Mouse (Mus musculus) heart, embryonic 16.5 days (tissue): ENCODE measurements at regions not wholly inside any gene's neighbourhood (a gene's known extent, or its start where the extent isn't known, plus 50 kb on each side); places are given as distances from the start of the nearest gene placed in this dataset.

Experiments used
- ATAC-seq: fragments of 200-750 bp; cut with Nextera tagmentation; replicated peaks from 2 replicates; pipeline ENCODE4 v1.8.0; 2017; ENCODE audit warnings: moderate number of reproducible peaks; ENCODE audit not compliant: insufficient read depth, low FRiP score; ENCODE audit errors: extremely low read depth
- H3K27ac ChIP-seq: fragments of 300-500 bp; sonication (generic); 2 replicates; pipeline ENCODE4 v1.5.1; 2014; ENCODE audit warnings: mild to moderate bottlenecking, low read length, control low read depth, moderate library complexity
- H3K27me3 ChIP-seq: fragments of 300-500 bp; sonication (generic); 2 replicates; pipeline ENCODE4 v1.6.1; 2014; ENCODE audit warnings: low read length, mixed read lengths; ENCODE audit not compliant: control insufficient read depth, insufficient read depth
- H3K36me3 ChIP-seq: fragments of 300-500 bp; sonication (generic); 2 replicates; pipeline ENCODE4 v1.6.1; 2014; ENCODE audit not compliant: control insufficient read depth, insufficient read depth
- H3K4me1 ChIP-seq: fragments of 300-500 bp; sonication (generic); 2 replicates; pipeline ENCODE4 v1.6.1; 2014; ENCODE audit warnings: low read length, mixed read lengths; ENCODE audit not compliant: control insufficient read depth, insufficient read depth
- H3K4me2 ChIP-seq: fragments of 300-500 bp; sonication (generic); 2 replicates; pipeline ENCODE4 v1.6.1; 2014; ENCODE audit warnings: low read depth, mild to moderate bottlenecking, control low read depth, low read length
- H3K4me3 ChIP-seq: fragments of 300-500 bp; sonication (generic); 2 replicates; pipeline ENCODE4 v1.5.1; 2014; ENCODE audit warnings: mild to moderate bottlenecking, control low read depth, low read length
- H3K9ac ChIP-seq: fragments of 300-500 bp; sonication (generic); 2 replicates; pipeline ENCODE4 v1.6.1; 2014; ENCODE audit warnings: low read length, control low read depth
- H3K9me3 ChIP-seq: fragments of 300-500 bp; sonication (generic); replicated peaks from 2 replicates; pipeline ENCODE4 v1.6.1; 2016; ENCODE audit warnings: low read length; ENCODE audit not compliant: control insufficient read depth
- WGBS: fragments of 180-500 bp; shearing (Covaris S2); extraction: QIAGEN DNeasy Blood & Tissue Kit; methylation state at CpG from one replicate; pipeline ENCODE4 v1.1.7; 2014; 5-methylcytosine and 5-hydroxymethylcytosine counted together

DNA sequence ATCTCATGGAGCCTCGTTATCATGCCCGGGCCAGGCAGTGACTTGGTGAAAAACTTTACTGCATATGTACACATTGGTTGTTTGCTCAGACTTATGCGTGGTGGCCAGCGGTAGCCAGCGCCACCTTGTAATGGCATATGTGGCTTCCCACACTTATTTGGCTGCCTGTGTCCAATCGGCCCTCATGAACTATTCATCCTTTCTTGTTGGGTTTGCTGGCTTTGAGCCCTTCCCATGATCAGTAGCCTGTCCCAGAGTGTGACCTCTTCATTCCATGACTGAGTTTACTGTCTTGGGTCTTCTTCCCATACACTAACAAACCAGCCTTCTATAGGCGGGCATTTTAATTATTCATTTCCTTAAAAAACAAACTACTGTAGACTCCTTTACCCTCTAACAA lies 361.9 kb downstream of the Etnk1 start:
- Histone ChIP-seq H3K9ac (no peak overlapping the region), H3K27me3 (no peaks in the 10 kb centered on the region), H3K4me1 (peaks cover 4% of the 10 kb centered on the region; the same call in 1 of the 2 replicates), H3K36me3 (no peaks in the 10 kb centered on the region), H3K4me2 (no peak overlapping the region), H3K4me3 (no peak overlapping the region), H3K9me3 (peaks cover 4% of the 10 kb centered on the region; the same call in 1 of the 2 replicates), H3K27ac (no peak overlapping the region)
- WGBS: 84% methylated on average over 7 of the region's 7 CpGs
- ATAC-seq: no peak

DNA sequence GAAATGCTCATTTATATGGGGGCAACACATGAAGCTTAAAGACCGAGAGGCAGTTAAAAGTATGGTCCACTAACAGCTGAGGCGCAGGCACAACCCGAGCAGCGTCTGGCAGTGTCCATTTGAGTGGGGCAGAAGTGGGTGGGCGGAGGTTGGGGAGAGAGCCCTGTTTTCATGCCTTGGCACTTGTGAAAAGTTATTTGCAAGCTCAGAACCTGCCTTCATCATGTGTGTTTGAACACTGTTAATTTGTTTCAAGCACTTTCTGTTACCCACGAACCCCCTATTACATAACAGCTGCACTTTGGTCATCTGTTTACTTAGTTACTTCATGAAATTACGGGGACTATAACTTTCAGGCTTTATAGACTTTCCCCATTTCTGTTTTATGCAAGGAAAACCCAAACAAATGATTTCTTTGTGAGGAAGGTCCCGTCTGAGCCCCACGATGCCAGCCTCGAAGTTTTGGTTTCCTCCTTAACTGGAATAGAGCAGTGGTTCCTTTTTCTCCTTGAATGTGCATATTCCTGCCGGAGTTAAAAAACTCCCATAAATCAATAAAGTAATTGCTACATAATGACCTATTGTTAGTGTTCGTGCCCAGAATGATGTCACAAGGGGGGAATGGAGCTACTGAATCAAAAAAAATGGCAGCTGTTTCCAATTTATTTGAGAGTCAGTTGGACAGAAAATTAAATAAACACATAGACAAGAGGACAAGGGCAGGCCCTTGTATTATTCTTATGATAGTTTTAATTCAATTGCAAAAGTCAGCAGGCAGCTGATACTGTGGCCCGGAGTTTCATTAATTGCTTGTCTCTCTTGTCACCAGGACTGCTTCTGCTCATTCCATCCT lies 363.6 kb downstream of the Etnk1 start:
- Histone ChIP-seq H3K4me3 (no peak overlapping the region), H3K27ac (no peak overlapping the region), H3K27me3 (no peaks in the 10 kb centered on the region), H3K36me3 (no peaks in the 10 kb centered on the region), H3K9ac (no peak overlapping the region), H3K4me1 (peaks cover 4% of the 10 kb centered on the region; the same call in 1 of the 2 replicates), H3K4me2 (no peak overlapping the region), H3K9me3 (peaks cover 4% of the 10 kb centered on the region; the same call in 1 of the 2 replicates)
- 65% methylated on average over 13 of the region's 13 CpGs for WGBS
- no peak for ATAC-seq

DNA sequence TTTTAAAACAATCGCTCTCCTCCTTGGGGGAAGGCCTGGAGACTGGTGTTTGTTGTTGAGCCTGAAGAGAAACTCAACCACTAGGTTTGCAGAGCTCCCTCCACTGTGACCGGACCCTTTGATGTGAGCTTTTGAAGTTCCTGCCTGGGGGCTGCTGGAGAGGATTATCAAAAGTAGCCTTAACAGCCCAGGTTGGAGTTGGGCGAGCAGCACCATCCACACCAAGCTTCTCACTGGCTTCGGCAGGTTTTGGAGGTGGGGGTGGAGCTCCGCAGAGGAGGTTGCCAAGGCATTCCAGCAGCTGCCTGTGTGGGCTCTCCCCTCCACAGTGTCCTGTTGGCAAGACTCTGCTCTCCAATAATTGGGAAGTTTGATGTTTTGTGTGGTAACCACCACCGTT lies 364.5 kb downstream of the Etnk1 start:
- H3K9ac ChIP-seq: no peak overlapping the region
- H3K27ac ChIP-seq: no peak overlapping the region
- no peak overlapping the region for H3K4me3 ChIP-seq
- WGBS: 31% methylated on average over 6 of the region's 6 CpGs
- no peaks in the 10 kb centered on the region for H3K27me3 ChIP-seq
- H3K4me2 ChIP-seq: no peak overlapping the region
- H3K9me3 ChIP-seq: peaks cover 1% of the 10 kb centered on the region; the same call in 1 of the 2 replicates
- no peak for ATAC-seq
- peaks cover 4% of the 10 kb centered on the region; the same call in 1 of the 2 replicates for H3K4me1 ChIP-seq
- no peaks in the 10 kb centered on the region for H3K36me3 ChIP-seq

DNA sequence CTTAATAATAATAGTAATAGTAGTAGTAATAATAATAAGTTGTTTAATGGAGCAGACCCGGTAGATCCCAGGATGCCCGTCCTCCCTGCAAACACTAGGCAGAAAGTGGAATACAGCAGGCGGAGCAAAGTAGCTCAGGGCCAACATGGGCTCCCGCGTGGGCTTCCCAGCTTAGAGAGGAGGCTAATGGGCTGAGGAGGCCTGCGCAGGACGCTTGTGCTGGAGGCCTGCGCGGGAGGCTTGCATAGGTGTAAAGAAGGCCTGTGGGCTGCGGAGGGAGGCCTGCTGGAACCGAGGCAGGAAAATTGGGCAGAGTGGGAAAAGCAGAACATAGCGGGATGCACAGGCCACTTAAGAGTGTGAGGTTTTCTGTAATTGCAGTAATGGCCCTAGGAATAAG lies 365.4 kb downstream of the Etnk1 start:
- Histone ChIP-seq H3K4me1 (peaks cover 4% of the 10 kb centered on the region; the same call in 1 of the 2 replicates), H3K9ac (no peak overlapping the region), H3K4me3 (no peak overlapping the region), H3K27ac (no peak overlapping the region), H3K9me3 (no peaks in the 10 kb centered on the region), H3K36me3 (no peaks in the 10 kb centered on the region), H3K27me3 (no peaks in the 10 kb centered on the region), H3K4me2 (no peak overlapping the region)
- ATAC-seq: no peak
- WGBS: 89% methylated on average over 12 of the region's 12 CpGs

DNA sequence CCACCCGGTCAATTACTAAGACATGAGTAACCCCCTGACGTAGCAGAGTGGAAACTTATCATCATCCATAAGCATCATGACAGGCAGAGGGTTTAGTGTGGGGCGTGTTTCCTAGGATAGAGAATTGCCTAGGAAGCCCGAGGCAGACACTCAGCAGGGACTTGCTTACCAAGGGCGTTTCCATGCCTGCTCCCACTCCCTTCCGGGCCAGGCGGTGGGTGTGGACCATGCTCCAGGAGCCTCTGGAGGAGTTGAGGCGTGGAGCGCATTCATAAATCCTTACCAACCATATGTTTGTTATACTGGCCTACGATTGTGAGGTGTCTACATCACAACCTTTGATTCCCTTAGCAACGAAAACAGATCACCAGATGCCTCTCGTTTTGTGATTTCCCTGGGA lies 368.2 kb downstream of the Etnk1 start:
- H3K27ac ChIP-seq: no peak overlapping the region
- H3K9me3 ChIP-seq: no peaks in the 10 kb centered on the region
- no peak for ATAC-seq
- no peak overlapping the region for H3K4me2 ChIP-seq
- H3K4me3 ChIP-seq: no peak overlapping the region
- H3K27me3 ChIP-seq: no peaks in the 10 kb centered on the region
- 71% methylated on average over 12 of the region's 12 CpGs for WGBS
- no peaks in the 10 kb centered on the region for H3K36me3 ChIP-seq
- peaks cover 4% of the 10 kb centered on the region; the same call in 1 of the 2 replicates for H3K4me1 ChIP-seq
- H3K9ac ChIP-seq: no peak overlapping the region

DNA sequence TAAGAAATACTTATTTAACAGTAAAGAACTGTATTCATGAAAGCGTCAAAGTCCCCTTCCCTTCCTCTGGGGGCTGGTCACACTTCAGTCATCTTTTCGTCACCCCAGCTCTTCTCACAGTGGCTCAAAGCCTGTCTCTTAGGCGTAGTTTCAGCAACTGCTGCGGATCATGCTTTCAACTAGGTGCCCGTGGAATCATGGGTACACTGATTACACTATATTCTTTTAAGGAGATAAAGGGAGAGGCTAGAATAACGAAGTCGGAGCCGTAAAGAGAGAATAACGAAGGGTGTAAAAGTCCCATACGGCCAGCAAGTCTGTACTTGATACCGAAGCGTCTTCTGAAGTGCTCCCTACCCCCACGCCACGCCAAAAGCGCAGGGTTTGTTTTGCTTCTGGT lies 368.7 kb downstream of the Etnk1 start:
- peaks cover 4% of the 10 kb centered on the region; the same call in 1 of the 2 replicates for H3K4me1 ChIP-seq
- no peaks in the 10 kb centered on the region for H3K9me3 ChIP-seq
- no peaks in the 10 kb centered on the region for H3K27me3 ChIP-seq
- peak overlapping the region; percentile 27; the same call in 1 of the 2 replicates for H3K4me2 ChIP-seq
- no peak overlapping the region for H3K27ac ChIP-seq
- H3K9ac ChIP-seq: no peak overlapping the region
- no peak overlapping the region for H3K4me3 ChIP-seq
- no peaks in the 10 kb centered on the region for H3K36me3 ChIP-seq
- 75% methylated on average over 15 of the region's 15 CpGs for WGBS
- ATAC-seq: no peak

DNA sequence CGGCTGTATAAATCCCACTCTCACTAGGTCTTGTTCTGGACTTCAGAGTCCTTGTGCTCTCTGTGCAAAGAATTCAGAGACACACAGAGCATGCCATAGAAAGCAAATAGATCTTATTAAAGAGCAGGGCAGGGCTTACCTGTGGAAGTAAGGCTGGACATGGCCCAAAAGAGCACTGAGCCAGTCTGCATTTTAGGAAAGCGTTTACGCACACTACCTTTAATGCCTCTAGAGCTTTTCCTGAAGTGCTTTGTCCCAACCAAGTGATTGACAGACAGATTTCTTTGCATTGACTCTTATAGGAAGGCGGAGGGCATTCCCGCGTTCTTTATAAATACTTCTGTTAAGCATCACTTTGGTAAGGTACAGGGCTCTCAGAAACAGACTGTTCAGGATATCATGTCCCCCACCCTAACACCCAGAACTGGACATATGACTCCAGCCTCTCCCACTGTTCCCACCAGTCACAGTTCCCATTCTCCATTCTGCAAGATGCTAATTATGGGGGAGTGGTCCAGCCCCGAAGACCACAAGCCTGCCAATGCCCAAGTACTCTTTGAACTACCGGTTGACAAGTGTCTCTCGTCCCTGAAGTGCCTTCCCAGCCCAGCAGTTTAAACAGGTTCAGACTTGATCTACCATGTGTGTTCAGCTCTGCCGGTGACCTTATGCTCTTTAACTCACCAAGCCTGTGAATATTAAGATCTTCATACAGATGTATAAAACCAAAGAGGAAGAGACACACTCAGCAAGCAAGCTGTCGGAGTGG lies 369.7 kb downstream of the Etnk1 start:
- no peak overlapping the region for H3K4me3 ChIP-seq
- no peak overlapping the region for H3K9ac ChIP-seq
- no peaks in the 10 kb centered on the region for H3K9me3 ChIP-seq
- H3K27ac ChIP-seq: no peak overlapping the region
- no peak overlapping the region for H3K4me2 ChIP-seq
- no peaks in the 10 kb centered on the region for H3K27me3 ChIP-seq
- H3K4me1 ChIP-seq: peaks cover 3% of the 10 kb centered on the region; the same call in 1 of the 2 replicates
- no peak for ATAC-seq
- no peaks in the 10 kb centered on the region for H3K36me3 ChIP-seq
- WGBS: 85% methylated on average over 11 of the region's 11 CpGs

DNA sequence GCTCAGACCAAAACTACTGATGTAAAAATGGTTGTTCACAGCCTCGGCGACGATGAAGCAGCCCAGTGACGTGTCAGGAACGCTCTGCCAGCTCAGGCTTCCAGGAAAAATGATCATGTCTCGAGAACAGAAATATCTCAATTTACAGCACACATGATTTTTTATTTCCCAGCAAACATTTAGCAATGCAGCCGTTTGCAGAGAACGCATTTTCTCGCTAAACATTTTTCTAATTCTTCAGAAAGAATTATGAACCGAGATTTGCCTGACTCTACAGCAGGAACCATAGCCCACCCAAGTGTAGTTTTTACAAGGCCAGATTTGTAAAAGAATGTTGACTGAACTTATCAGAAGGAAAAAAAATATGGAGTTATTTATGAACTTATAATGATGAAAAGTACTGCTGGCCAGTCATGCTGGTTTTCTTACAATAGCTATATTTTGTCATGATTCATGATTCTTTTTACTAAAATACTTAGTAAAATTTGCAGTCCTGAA lies 380.4 kb downstream of the Etnk1 start:
- no peaks in the 10 kb centered on the region for H3K4me1 ChIP-seq
- no peak overlapping the region for H3K27ac ChIP-seq
- no peaks in the 10 kb centered on the region for H3K9me3 ChIP-seq
- WGBS: 65% methylated on average over 10 of the region's 10 CpGs
- ATAC-seq: no peak
- no peak overlapping the region for H3K4me2 ChIP-seq
- H3K36me3 ChIP-seq: no peaks in the 10 kb centered on the region
- no peaks in the 10 kb centered on the region for H3K27me3 ChIP-seq
- H3K4me3 ChIP-seq: no peak overlapping the region
- H3K9ac ChIP-seq: no peak overlapping the region

DNA sequence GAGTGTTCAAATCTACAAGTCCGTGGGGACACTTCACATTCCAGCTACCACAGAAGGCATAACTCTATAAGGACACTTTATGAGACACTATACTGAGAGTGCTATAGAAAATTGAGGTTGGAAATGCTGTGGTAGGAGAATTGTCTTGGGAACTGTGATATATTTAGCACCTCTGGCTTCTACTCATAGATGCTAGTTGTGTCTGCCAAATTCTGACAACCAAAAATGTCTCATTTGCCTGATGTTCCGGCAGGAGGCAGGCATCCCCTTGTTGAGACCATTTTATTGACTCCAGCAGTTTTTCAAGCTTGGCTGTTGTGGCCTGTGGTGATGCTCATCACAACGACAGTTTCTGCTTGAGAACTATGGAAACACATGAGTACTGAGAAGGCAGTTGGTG lies 387.9 kb downstream of the Etnk1 start:
- no peaks in the 10 kb centered on the region for H3K9me3 ChIP-seq
- H3K4me3 ChIP-seq: no peak overlapping the region
- ATAC-seq: no peak
- H3K4me2 ChIP-seq: no peak overlapping the region
- no peaks in the 10 kb centered on the region for H3K4me1 ChIP-seq
- no peak overlapping the region for H3K9ac ChIP-seq
- 71% methylated on average over 3 of the region's 3 CpGs for WGBS
- no peak overlapping the region for H3K27ac ChIP-seq
- H3K27me3 ChIP-seq: no peaks in the 10 kb centered on the region
- H3K36me3 ChIP-seq: no peaks in the 10 kb centered on the region
